Mouse (Mus musculus) myocyte (in vitro differentiated cells): Measurements from ENCODE around the gene Hal. TPM values are rescaled to one million over a fixed set of nuclear protein-coding genes. Genes with fewer than 3 reads are reported as not detected.

Experiments used
- H3K27me3 ChIP-seq: one replicate; pipeline ENCODE4 v1.6.1; 2011; ENCODE audit not compliant: control insufficient read depth, insufficient read depth, insufficient read length
- H3K36me3 ChIP-seq: one replicate; pipeline ENCODE4 v1.6.1; 2011; ENCODE audit not compliant: control insufficient read depth, insufficient read depth
- H3K4me2 ChIP-seq: one replicate; pipeline ENCODE4 v1.6.1; 2011; ENCODE audit warnings: low read depth, control low read depth
- H3K4me3 ChIP-seq: one replicate; pipeline ENCODE4 v1.5.1; 2011; ENCODE audit warnings: mild to moderate bottlenecking, control low read depth, moderate library complexity
- H3K79me2 ChIP-seq: one replicate; pipeline ENCODE4 v1.6.1; 2011; ENCODE audit not compliant: control insufficient read depth, insufficient read depth
- H3ac ChIP-seq: one replicate; pipeline ENCODE4 v1.6.1; 2011; ENCODE audit not compliant: control insufficient read depth, insufficient read length
- CEBPB ChIP-seq: IDR thresholded peaks from 2 replicates; pipeline ENCODE4 v1.6.1; 2011; ENCODE audit warnings: mild to moderate bottlenecking, moderate library complexity; ENCODE audit not compliant: poor library complexity, insufficient read depth, severe bottlenecking
- E2F4 ChIP-seq: IDR thresholded peaks from one replicate; pipeline ENCODE4 v1.6.1; 2011; ENCODE audit warnings: mild to moderate bottlenecking, control low read depth, moderate library complexity; ENCODE audit not compliant: insufficient read depth
- MAX ChIP-seq: IDR thresholded peaks from one replicate; pipeline ENCODE4 v1.6.1; 2011; ENCODE audit warnings: low read depth, mild to moderate bottlenecking, control low read depth
- MYOD1 ChIP-seq, 3 experiments: IDR thresholded peaks; one replicate each; pipeline ENCODE4 v1.6.1; 2011; ENCODE audit warnings: control low read depth in 2 of 3, low read depth in 2 of 3, mild to moderate bottlenecking in 2 of 3, moderate library complexity in 1 of 3; ENCODE audit not compliant: insufficient read length in 2 of 3, control insufficient read depth in 1 of 3
- MYOG ChIP-seq, 3 experiments: IDR thresholded peaks; one replicate each; pipeline ENCODE4 v1.6.1; 2011; ENCODE audit warnings: control low read depth in 2 of 3, low read depth in 2 of 3, mild to moderate bottlenecking in 2 of 3; ENCODE audit not compliant: insufficient read length in 2 of 3, control insufficient read depth in 1 of 3, insufficient read depth in 1 of 3
- POLR2A ChIP-seq: IDR thresholded peaks from one replicate; pipeline ENCODE4 v1.6.1; 2011; ENCODE audit warnings: low read depth, mild to moderate bottlenecking, control low read depth, moderate library complexity; ENCODE audit not compliant: insufficient read length
- POLR2AphosphoS2 ChIP-seq: IDR thresholded peaks from one replicate; pipeline ENCODE4 v1.6.1; 2011; ENCODE audit warnings: low read depth, control low read depth; ENCODE audit not compliant: insufficient read length
- REST ChIP-seq: IDR thresholded peaks from one replicate; pipeline ENCODE4 v1.6.1; 2011; ENCODE audit warnings: mild to moderate bottlenecking, control low read depth, moderate library complexity; ENCODE audit not compliant: insufficient read depth, insufficient read length
- SRF ChIP-seq: IDR thresholded peaks from one replicate; pipeline ENCODE4 v1.6.1; 2011; ENCODE audit warnings: low read depth; ENCODE audit not compliant: control insufficient read depth, insufficient read length
- TCF12 ChIP-seq: IDR thresholded peaks from one replicate; pipeline ENCODE4 v1.6.1; 2011; ENCODE audit warnings: mild to moderate bottlenecking, control low read depth; ENCODE audit not compliant: poor library complexity, insufficient read depth, severe bottlenecking
- TCF3 ChIP-seq: IDR thresholded peaks from one replicate; pipeline ENCODE4 v1.6.1; 2011; ENCODE audit warnings: low read depth, control low read depth; ENCODE audit not compliant: insufficient read length
- USF1 ChIP-seq: IDR thresholded peaks from one replicate; pipeline ENCODE4 v1.6.1; 2011; ENCODE audit warnings: low read depth, mild to moderate bottlenecking, control low read depth, moderate library complexity
- polyA plus RNA-seq: library from polyadenylated mRNA; unstranded; fragments of >200 nt; fragmentation: generic; extraction: Trizol; gene quantifications from one replicate; pipeline ENCODE4 v1.2.1, GENCODE M21; 2012; ENCODE audit warnings: missing spikeins

The Hal gene
- polyA plus RNA-seq, 1 experiment, result 0.11 TPM

GRCm38 (mm10) chr10:93518186-93518585 lies 29.6 kb downstream of the Hal start:
- H3K4me2 ChIP-seq, result no peak overlapping the region
- H3K27me3 ChIP-seq, result no peaks in the 10 kb centered on the region
- H3ac ChIP-seq, result no peak overlapping the region
- H3K4me3 ChIP-seq, result no peak overlapping the region
- TF ChIP-seq MYOG (IDR thresholded peaks at IDR 0.05; ENCODE audit: control insufficient read depth in 1 of 3, insufficient read depth in 1 of 3, insufficient read length in 2 of 3, low read depth in 2 of 3) (no peak), TCF3 (no peak), CEBPB (no peak), REST (no peak), E2F4 (no peak), USF1 (no peak), MYOD1 (IDR thresholded peaks at IDR 0.05; ENCODE audit: control insufficient read depth in 1 of 3, insufficient read length in 2 of 3, low read depth in 2 of 3) (no peak), POLR2AphosphoS2 (no peak), SRF (no peak), MAX (no peak), POLR2A (no peak), TCF12 (no peak)
- H3K79me2 ChIP-seq, result no peaks in the 10 kb centered on the region
- no peaks in the 10 kb centered on the region for H3K36me3 ChIP-seq

DNA sequence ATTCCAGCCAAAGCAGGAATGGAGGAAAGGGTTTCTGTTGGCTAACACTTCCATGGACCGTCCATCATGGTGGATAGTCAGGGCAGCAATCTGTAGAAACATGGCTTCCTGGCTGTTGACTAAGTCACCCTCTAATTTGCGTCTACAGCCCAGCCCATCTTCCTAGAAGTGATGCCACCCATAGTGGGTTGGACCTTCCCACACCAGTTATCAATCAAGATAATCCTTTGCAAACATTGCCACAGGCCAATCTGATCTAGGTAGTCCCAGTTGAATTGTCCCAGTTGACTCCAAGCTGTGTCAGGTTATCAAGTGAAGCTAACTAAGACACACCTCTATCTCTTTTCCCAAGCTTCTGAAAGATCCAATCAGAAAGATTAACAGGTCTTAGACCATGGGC lies 30.1 kb downstream of the Hal start:
- H3K79me2 ChIP-seq, result no peaks in the 10 kb centered on the region
- no peaks in the 10 kb centered on the region for H3K36me3 ChIP-seq
- no peak overlapping the region for H3K4me3 ChIP-seq
- no peak overlapping the region for H3ac ChIP-seq
- H3K4me2 ChIP-seq, result no peak overlapping the region
- TF ChIP-seq USF1 (no peak), CEBPB (no peak), MAX (no peak), TCF3 (no peak), REST (no peak), POLR2A (no peak), MYOG (IDR thresholded peaks at IDR 0.05; ENCODE audit: control insufficient read depth in 1 of 3, insufficient read depth in 1 of 3, insufficient read length in 2 of 3, low read depth in 2 of 3) (no peak), POLR2AphosphoS2 (no peak), MYOD1 (IDR thresholded peaks at IDR 0.05; ENCODE audit: control insufficient read depth in 1 of 3, insufficient read length in 2 of 3, low read depth in 2 of 3) (no peak), SRF (no peak), E2F4 (no peak), TCF12 (no peak)
- no peaks in the 10 kb centered on the region for H3K27me3 ChIP-seq

- no peaks in the 10 kb centered on the region for H3K27me3 ChIP-seq
- no peak overlapping the region for H3ac ChIP-seq
- no peak for TF ChIP-seq CEBPB
- TF ChIP-seq MYOG (IDR thresholded peaks at IDR 0.05; ENCODE audit: control insufficient read depth in 1 of 3, insufficient read depth in 1 of 3, insufficient read length in 2 of 3, low read depth in 2 of 3), result no peak
- no peak for TF ChIP-seq MYOD1 (IDR thresholded peaks at IDR 0.05; ENCODE audit: control insufficient read depth in 1 of 3, insufficient read length in 2 of 3, low read depth in 2 of 3)
- no peak for TF ChIP-seq TCF12
- TF ChIP-seq TCF3, result no peak
- no peak for TF ChIP-seq REST
- no peak for TF ChIP-seq MAX
- no peak for TF ChIP-seq E2F4
- no peak for TF ChIP-seq USF1
- no peak for TF ChIP-seq POLR2AphosphoS2
- TF ChIP-seq SRF, result no peak
- no peak for TF ChIP-seq POLR2A
- H3K4me2 ChIP-seq, result no peak overlapping the region
- H3K36me3 ChIP-seq, result no peaks in the 10 kb centered on the region
- H3K79me2 ChIP-seq, result no peaks in the 10 kb centered on the region
- no peak overlapping the region for H3K4me3 ChIP-seq
Measured at GRCm38 (mm10) chr10:93519159-93519558, 30.6 kb downstream of the Hal start.

DNA sequence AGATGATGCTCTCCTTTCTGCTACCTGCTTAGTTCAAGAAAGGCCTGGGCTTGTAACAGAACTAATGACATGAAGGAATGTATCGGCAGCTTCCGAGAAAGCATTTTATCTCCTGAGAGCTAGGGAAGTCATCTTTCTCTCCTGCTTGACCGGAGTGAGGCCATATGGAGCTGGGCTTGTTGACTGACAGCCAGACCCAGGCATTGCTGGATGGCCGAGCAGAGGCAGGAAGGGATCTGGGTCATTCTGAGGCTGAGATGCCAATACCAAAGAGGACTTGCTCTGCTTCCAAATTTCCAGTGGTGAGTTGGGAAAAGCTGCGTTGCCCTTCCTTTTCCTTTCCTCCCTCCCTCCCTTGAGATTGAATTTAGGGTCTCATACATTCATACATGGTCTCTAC lies 31.2 kb downstream of the Hal start:
- Histone ChIP-seq H3K4me2 (no peak overlapping the region), H3K27me3 (no peaks in the 10 kb centered on the region), H3K36me3 (no peaks in the 10 kb centered on the region), H3K4me3 (no peak overlapping the region), H3ac (no peak overlapping the region), H3K79me2 (no peaks in the 10 kb centered on the region)
- TF ChIP-seq MYOD1 (IDR thresholded peaks at IDR 0.05; ENCODE audit: control insufficient read depth in 1 of 3, insufficient read length in 2 of 3, low read depth in 2 of 3), result no peak
- TF ChIP-seq CEBPB, result no peak
- TF ChIP-seq REST, result no peak
- no peak for TF ChIP-seq MAX
- TF ChIP-seq SRF, result no peak
- no peak for TF ChIP-seq USF1
- TF ChIP-seq POLR2AphosphoS2, result no peak
- TF ChIP-seq POLR2A, result no peak
- TF ChIP-seq TCF12, result no peak
